Mouse (Mus musculus) brown adipose tissue, adult 24 weeks (tissue): ENCODE data around the gene Olfr250. TPM values are rescaled to one million over a fixed set of nuclear protein-coding genes. Genes with fewer than 3 reads are reported as not detected.
"Not testable (repeated sequence)": the region's sequence is repeated elsewhere in the genome, so short reads cannot be mapped to it uniquely, and the experiment has no call there.

Source experiments
- H3K27ac ChIP-seq: fragments of 200-500 bp; replicated peaks from 2 replicates; pipeline ENCODE4 v1.5.1; 2012; ENCODE audit warnings: low read depth, mild to moderate bottlenecking, low read length
- H3K4me1 ChIP-seq: fragments of 200-500 bp; 2 replicates; pipeline ENCODE4 v1.6.1; 2012; ENCODE audit warnings: low read length, mixed read lengths; ENCODE audit not compliant: control insufficient read depth, insufficient read depth, insufficient read length
- H3K4me3 ChIP-seq: fragments of 200-500 bp; 2 replicates; pipeline ENCODE4 v1.5.1; 2012; ENCODE audit warnings: low read depth, mild to moderate bottlenecking, low read length, moderate library complexity; ENCODE audit not compliant: insufficient read depth
- polyA plus RNA-seq: library from polyadenylated mRNA; stranded (reverse); fragments of >200 nt; gene quantifications from 2 replicates; pipeline ENCODE4 v1.2.4, GENCODE M21; 2012; ENCODE audit not compliant: missing spikeins, insufficient read depth, insufficient read length

The Olfr250 gene
- polyA plus RNA-seq: not detected in 2 replicates

DNA sequence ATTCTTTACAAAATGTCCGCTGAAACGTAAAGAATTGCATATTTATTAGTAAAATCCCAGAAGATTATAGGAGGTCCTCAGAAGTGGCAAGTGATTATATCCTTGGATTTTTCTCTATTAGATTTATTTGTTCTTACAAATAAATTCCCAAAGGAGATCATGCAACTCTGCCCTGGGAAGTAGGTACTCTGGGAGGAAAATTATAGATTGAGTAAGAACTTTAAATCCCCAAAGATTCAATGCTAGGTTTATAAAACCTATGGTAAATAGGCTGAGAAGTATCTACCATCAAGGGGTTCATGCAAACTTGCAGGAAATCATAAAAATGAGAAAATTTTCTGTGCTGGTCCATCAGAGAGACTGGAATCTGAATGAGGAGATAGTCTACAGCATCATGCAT lies at the start of gene Olfr250:
Gene Olfr250, plus strand, starts transcription at position 301 of the 400 bp plus-strand sequence.
- H3K4me3 ChIP-seq: no peak within 1 kb of the TSS
- H3K4me1 ChIP-seq: no peaks in the 10 kb centered on the region
- H3K27ac ChIP-seq: no peak within 1 kb of the TSS

DNA sequence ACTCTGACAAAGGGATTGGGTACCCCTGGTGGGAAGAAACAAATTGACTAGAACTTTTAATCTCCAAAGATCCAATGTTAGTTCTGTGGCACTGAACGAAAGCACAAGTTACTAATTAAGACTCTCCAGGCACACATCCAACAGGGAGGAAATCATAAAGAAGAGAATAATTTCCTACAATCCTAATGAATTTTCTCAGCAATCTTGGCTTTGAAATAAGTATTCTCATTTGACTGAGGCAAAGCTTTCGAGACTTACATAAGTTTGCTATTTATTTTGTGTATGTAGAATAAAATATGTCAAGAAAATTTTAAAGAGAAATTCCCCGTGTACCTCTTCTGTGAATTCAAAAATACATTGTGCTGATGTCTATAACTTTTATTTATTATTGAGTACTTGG lies 37.9 kb upstream of the Olfr250 start, which contains the start of gene Olfr25:
Gene Olfr25, plus strand, starts transcription at position 301 of the 400 bp plus-strand sequence.
- Histone ChIP-seq H3K4me1 (no peaks in the 10 kb centered on the region), H3K4me3 (no peak within 1 kb of the TSS), H3K27ac (no peak within 1 kb of the TSS)

DNA sequence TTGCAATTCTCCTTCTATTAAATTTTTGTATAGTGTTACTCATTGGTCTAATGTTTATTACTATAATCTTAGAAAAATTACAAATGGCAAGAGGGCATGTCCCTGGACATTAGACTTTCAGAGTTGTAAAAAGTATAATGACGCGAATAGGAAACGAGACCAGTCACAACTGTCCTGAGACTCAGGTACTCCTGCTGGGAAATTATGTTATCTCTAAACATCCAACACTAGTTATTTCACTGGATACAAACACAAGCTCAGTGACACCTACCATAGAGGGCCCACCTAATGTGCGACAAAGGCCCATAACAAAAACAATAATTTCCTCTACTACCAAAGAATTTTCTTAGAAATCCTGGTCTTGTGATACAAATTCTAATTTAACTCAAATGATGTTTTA lies 18.6 kb upstream of the Olfr250 start, which contains the start of gene Olfr898:
Gene Olfr898, plus strand, starts transcription at position 301 of the 400 bp plus-strand sequence.
- Histone ChIP-seq H3K4me1 (no peaks in the 10 kb centered on the region), H3K27ac (no peak within 1 kb of the TSS), H3K4me3 (no peak within 1 kb of the TSS)

DNA sequence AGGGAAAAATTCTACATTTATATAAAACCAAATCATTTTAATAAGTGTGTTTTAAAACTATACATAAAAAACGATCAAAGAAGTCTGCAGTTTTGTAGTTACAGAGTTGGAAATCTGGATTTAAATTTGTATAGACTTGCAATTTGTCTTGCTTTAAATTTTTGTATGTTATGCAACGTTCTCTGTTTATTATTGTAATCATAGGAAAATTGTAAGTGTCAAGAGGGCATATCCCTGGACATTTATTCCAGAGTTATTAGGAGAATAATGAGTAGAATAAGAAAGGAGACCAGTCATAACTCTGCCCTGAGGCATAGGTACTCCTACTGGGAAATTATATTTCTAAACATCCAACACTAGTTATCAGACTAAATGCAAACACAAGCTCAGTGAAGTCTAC lies 10.1 kb downstream of the Olfr250 start, which contains the start of gene Olfr251:
Gene Olfr251, plus strand, starts transcription at position 301 of the 400 bp plus-strand sequence.
- H3K4me1 ChIP-seq: no peaks in the 10 kb centered on the region
- no peak within 1 kb of the TSS for H3K4me3 ChIP-seq
- no peak within 1 kb of the TSS for H3K27ac ChIP-seq

DNA sequence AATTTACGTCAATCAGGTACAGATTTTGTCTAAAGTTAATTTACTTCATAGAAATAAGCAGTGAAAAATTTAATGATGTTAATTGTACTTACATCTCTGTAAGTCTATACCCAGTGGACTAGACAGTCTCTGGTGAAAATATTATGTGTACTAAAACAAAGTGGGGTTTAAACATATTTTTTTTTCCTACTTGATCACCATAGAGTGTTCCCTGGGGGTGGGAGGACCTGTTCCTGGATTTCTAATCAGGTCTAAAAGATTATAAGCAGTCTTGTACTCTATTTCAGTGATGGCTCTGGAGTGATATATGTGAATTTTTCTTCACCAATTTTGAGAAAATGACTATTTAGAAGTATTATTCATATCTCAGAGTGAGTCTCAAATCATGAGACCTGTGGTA lies 34.7 kb downstream of the Olfr250 start, which contains the start of gene Olfr147:
Gene Olfr147, plus strand, starts transcription at position 301 of the 400 bp plus-strand sequence.
- H3K4me1 ChIP-seq: no peaks in the 10 kb centered on the region
- no peak within 1 kb of the TSS for H3K27ac ChIP-seq
- H3K4me3 ChIP-seq: no peak within 1 kb of the TSS

DNA sequence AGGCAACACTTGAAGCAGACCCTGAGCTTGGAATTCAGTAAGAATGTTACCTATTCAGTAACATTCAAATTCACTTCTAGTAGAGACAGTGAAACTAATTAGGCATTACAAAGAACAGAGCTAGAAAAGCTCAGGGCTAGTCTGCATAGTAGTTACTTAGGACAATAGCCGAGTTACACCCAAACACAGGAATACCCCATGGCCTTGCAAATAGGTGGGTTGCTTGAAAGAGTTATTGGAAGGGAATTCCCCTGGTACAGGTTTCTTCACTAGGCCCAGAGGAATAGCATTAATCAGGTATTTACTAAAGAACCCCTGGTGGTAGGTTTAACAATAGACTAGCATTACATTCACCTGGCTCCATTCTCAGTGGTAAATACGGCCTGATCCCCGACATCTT lies 40.8 kb downstream of the Olfr250 start:
- not testable (repeated sequence) for H3K4me1 ChIP-seq, H3K27ac ChIP-seq

DNA sequence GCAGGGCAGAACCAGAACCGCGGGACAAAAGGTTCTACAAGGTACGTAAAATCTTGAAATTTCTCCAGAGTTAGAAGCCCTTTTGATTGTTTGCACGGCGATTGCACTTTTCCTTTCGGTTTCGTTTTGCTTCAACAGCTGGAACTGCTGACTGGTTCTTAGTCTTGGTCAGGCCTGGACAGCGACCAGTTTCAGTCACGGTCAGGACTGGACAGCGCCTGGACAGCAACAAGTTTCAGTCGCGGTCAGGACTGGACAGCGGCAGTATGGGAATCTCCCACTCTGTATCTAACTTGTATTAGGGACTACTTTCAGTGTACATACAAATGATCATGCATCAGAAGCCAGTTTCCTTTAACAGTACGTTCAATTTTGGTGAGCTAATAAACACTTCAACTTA lies 46.8 kb downstream of the Olfr250 start:
- H3K4me1 ChIP-seq, H3K4me3 ChIP-seq: not testable (repeated sequence)

More for the DNA sequence above, 40.8 kb downstream of the Olfr250 start:
- not testable (repeated sequence) for H3K4me3 ChIP-seq

More for the DNA sequence above, 46.8 kb downstream of the Olfr250 start:
- not testable (repeated sequence) for H3K27ac ChIP-seq

Other genes starting within 250 kb of the Olfr250 start
- not detected in 2 replicates for gene Olfr890, start 224.4 kb upstream of the Olfr250 start, polyA plus RNA-seq
- gene Olfr891, start 186.1 kb upstream of the Olfr250 start, polyA plus RNA-seq: not detected in 2 replicates
- not detected in 2 replicates for gene Olfr893, start 158.5 kb upstream of the Olfr250 start, polyA plus RNA-seq
- gene Olfr894, start 148.8 kb upstream of the Olfr250 start, polyA plus RNA-seq: not detected in 2 replicates
- not detected in 2 replicates for gene Olfr143, start 114.1 kb upstream of the Olfr250 start, polyA plus RNA-seq
- not detected in 2 replicates for gene Olfr895, start 99.0 kb upstream of the Olfr250 start, polyA plus RNA-seq
- gene Olfr896-ps1, start 75.8 kb upstream of the Olfr250 start, polyA plus RNA-seq: not detected in 2 replicates
- not detected in 2 replicates for gene Olfr25, start 37.8 kb upstream of the Olfr250 start, polyA plus RNA-seq
- gene Olfr898, start 18.5 kb upstream of the Olfr250 start, polyA plus RNA-seq: not detected in 2 replicates
- gene Olfr251, start 10.2 kb downstream of the Olfr250 start, polyA plus RNA-seq: not detected in 2 replicates
- not detected in 2 replicates for gene Olfr147, start 34.8 kb downstream of the Olfr250 start, polyA plus RNA-seq
- not detected in 2 replicates for gene Olfr901, start 62.6 kb downstream of the Olfr250 start, polyA plus RNA-seq
- gene Olfr902, start 80.8 kb downstream of the Olfr250 start, polyA plus RNA-seq: not detected in 2 replicates
- not detected in 2 replicates for gene Olfr904, start 96.2 kb downstream of the Olfr250 start, polyA plus RNA-seq
- not detected in 2 replicates for gene Olfr905, start 104.2 kb downstream of the Olfr250 start, polyA plus RNA-seq
- not detected in 2 replicates for gene Olfr906, start 120.2 kb downstream of the Olfr250 start, polyA plus RNA-seq
- gene Olfr907, start 128.9 kb downstream of the Olfr250 start, polyA plus RNA-seq: not detected in 2 replicates
- gene Olfr911-ps1, start 154.7 kb downstream of the Olfr250 start, polyA plus RNA-seq: not detected in 2 replicates
- not detected in 2 replicates for gene Olfr910, start 171.0 kb downstream of the Olfr250 start, polyA plus RNA-seq
- gene Olfr912, start 213.3 kb downstream of the Olfr250 start, polyA plus RNA-seq: not detected in 2 replicates
- gene Olfr913, start 225.9 kb downstream of the Olfr250 start, polyA plus RNA-seq: not detected in 2 replicates
- not detected in 2 replicates for gene Olfr914, start 238.2 kb downstream of the Olfr250 start, polyA plus RNA-seq